Mouse (Mus musculus) stomach, embryonic 16.5 days (tissue): ENCODE measurements around the gene Sptbn2. TPM values are rescaled to one million over a fixed set of nuclear protein-coding genes. Genes with fewer than 3 reads are reported as not detected.

Experiments
- ATAC-seq: fragments of 200-750 bp; cut with Nextera tagmentation; 2 replicates; pipeline ENCODE4 v1.8.0; 2017; ENCODE audit warnings: moderate number of reproducible peaks, moderate TSS enrichment; ENCODE audit not compliant: insufficient read depth, low FRiP score
- H3K27ac ChIP-seq: fragments of 300-500 bp; sonication (generic); 2 replicates; pipeline ENCODE4 v1.5.1; 2014; ENCODE audit warnings: low read length
- H3K27me3 ChIP-seq: fragments of 300-500 bp; sonication (generic); 2 replicates; pipeline ENCODE4 v1.6.1; 2014; ENCODE audit warnings: low read length, control low read depth, mixed read lengths; ENCODE audit not compliant: control insufficient read depth, insufficient read depth
- H3K36me3 ChIP-seq: fragments of 300-500 bp; sonication (generic); 2 replicates; pipeline ENCODE4 v1.6.1; 2014; ENCODE audit warnings: low read length; ENCODE audit not compliant: control insufficient read depth, insufficient read depth
- H3K4me1 ChIP-seq: fragments of 300-500 bp; sonication (generic); 2 replicates; pipeline ENCODE4 v1.6.1; 2014; ENCODE audit warnings: low read length, control low read depth, mixed read lengths; ENCODE audit not compliant: control insufficient read depth, insufficient read depth
- H3K4me2 ChIP-seq: fragments of 300-500 bp; sonication (generic); 2 replicates; pipeline ENCODE4 v1.6.1; 2014; ENCODE audit warnings: low read depth, low read length, mixed read lengths
- H3K4me3 ChIP-seq: fragments of 300-500 bp; sonication (generic); replicated peaks from 2 replicates; pipeline ENCODE4 v1.5.1; 2014; ENCODE audit warnings: mild to moderate bottlenecking, low read length
- H3K9ac ChIP-seq: fragments of 300-500 bp; sonication (generic); 2 replicates; pipeline ENCODE4 v1.6.1; 2014; ENCODE audit warnings: low read length
- H3K9me3 ChIP-seq: fragments of 300-500 bp; sonication (generic); replicated peaks from 2 replicates; pipeline ENCODE4 v1.6.1; 2016; ENCODE audit warnings: low read length, control low read depth; ENCODE audit not compliant: control insufficient read depth
- WGBS: fragments of 180-500 bp; shearing (Covaris S2); extraction: QIAGEN DNeasy Blood & Tissue Kit; methylation state at CpG from one replicate; pipeline ENCODE4 v1.1.7; 2014; 5-methylcytosine and 5-hydroxymethylcytosine counted together
- polyA plus RNA-seq: library from polyadenylated mRNA; unstranded; fragments of >200 nt; fragmentation: Nextera tagmentation; extraction: Ambion mirVana; gene quantifications from 2 replicates; pipeline ENCODE4 v1.2.1, GENCODE M21; 2015

Sptbn2 gene
- polyA plus RNA-seq, 1 experiment from 2014 or later = 4.7 TPM

- WGBS = 93% methylated on average over 5 of the region's 5 CpGs
- H3K27ac ChIP-seq = no peak overlapping the region
- H3K36me3 ChIP-seq = no peaks in the 10 kb centered on the region
- H3K9me3 ChIP-seq = no peaks in the 10 kb centered on the region
- no peak overlapping the region for H3K4me3 ChIP-seq
- ATAC-seq = no peak
- H3K9ac ChIP-seq = no peak overlapping the region
- no peak overlapping the region for H3K4me2 ChIP-seq
- H3K27me3 ChIP-seq = no peaks in the 10 kb centered on the region
- H3K4me1 ChIP-seq = no peaks in the 10 kb centered on the region
These were observed 28.8 kb downstream of the Sptbn2 start for GRCm38 (mm10) chr19:4739762-4740161.

- Histone ChIP-seq H3K4me1 (no peaks in the 10 kb centered on the region), H3K4me3 (no peak overlapping the region), H3K36me3 (no peaks in the 10 kb centered on the region), H3K9ac (no peak overlapping the region), H3K4me2 (no peak overlapping the region), H3K27ac (no peak overlapping the region), H3K27me3 (no peaks in the 10 kb centered on the region), H3K9me3 (no peaks in the 10 kb centered on the region)
- WGBS = 68% methylated on average over 10 of the region's 10 CpGs
- ATAC-seq = no peak
These were observed 30.5 kb downstream of the Sptbn2 start for GRCm38 (mm10) chr19:4741482-4741881.

- Histone ChIP-seq H3K9ac (no peak overlapping the region), H3K4me2 (no peak overlapping the region), H3K4me3 (no peak overlapping the region), H3K27me3 (no peaks in the 10 kb centered on the region), H3K36me3 (no peaks in the 10 kb centered on the region), H3K27ac (no peak overlapping the region), H3K4me1 (no peaks in the 10 kb centered on the region), H3K9me3 (no peaks in the 10 kb centered on the region)
- no peak for ATAC-seq
- 92% methylated on average over 6 of the region's 6 CpGs for WGBS
These were observed 31.3 kb downstream of the Sptbn2 start for GRCm38 (mm10) chr19:4742229-4742628.

- Histone ChIP-seq H3K36me3 (no peaks in the 10 kb centered on the region), H3K27ac (no peak overlapping the region), H3K9me3 (no peaks in the 10 kb centered on the region), H3K4me1 (no peaks in the 10 kb centered on the region), H3K9ac (no peak overlapping the region), H3K4me3 (no peak overlapping the region), H3K27me3 (no peaks in the 10 kb centered on the region), H3K4me2 (no peak overlapping the region)
- 41% methylated on average over 5 of the region's 5 CpGs for WGBS
- no peak for ATAC-seq
These were observed 32.6 kb downstream of the Sptbn2 start for GRCm38 (mm10) chr19:4743524-4743923.

DNA sequence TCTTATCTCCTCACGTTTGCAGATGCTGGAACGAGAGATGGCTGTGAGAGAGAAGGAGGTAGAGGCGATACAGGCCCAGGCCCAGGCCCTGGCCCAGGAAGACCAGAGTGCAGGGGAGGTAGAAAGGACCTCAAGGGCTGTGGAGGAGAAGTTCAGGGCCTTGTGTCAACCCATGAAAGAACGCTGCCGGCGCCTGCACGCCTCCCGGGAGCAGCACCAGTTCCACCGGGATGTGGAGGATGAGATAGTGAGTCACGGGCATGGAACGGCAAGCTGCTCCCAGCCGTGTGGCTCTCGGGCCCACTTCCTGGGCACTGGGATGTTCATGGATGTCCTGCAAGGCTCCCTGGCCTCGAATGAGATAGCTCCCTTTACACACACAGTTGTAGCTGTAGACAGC is 33.1 kb downstream of the Sptbn2 start:
- no peaks in the 10 kb centered on the region for H3K36me3 ChIP-seq
- H3K9me3 ChIP-seq = no peaks in the 10 kb centered on the region
- ATAC-seq = no peak
- H3K4me3 ChIP-seq = no peak overlapping the region
- H3K27ac ChIP-seq = no peak overlapping the region
- WGBS = 82% methylated on average over 14 of the region's 14 CpGs
- no peak overlapping the region for H3K9ac ChIP-seq
- H3K4me1 ChIP-seq = no peaks in the 10 kb centered on the region
- no peak overlapping the region for H3K4me2 ChIP-seq
- no peaks in the 10 kb centered on the region for H3K27me3 ChIP-seq

DNA sequence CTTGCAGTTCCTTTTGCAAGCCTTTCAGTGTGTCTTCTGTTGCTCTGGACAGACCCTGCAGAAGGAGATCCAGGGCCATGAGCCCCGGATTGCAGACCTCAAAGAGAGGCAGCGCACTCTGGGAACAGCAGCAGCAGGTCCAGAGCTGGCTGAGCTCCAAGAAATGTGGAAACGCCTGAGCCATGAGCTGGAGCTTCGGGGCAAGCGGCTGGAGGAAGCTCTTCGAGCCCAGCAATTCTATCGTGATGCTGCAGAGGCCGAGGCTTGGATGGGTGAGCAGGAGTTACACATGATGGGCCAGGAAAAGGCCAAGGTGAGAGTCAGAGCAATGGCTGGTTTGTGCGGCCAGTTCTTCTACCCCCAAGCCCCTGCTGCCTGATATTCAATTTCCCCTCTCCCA is 34.1 kb downstream of the Sptbn2 start:
- 42% methylated on average over 9 of the region's 9 CpGs for WGBS
- Histone ChIP-seq H3K9me3 (no peaks in the 10 kb centered on the region), H3K4me3 (no peak overlapping the region), H3K9ac (no peak overlapping the region), H3K36me3 (no peaks in the 10 kb centered on the region), H3K27me3 (no peaks in the 10 kb centered on the region), H3K4me1 (no peaks in the 10 kb centered on the region), H3K27ac (no peak overlapping the region), H3K4me2 (no peak overlapping the region)
- no peak for ATAC-seq

GRCm38 (mm10) chr19:4745681-4746080 is 34.7 kb downstream of the Sptbn2 start:
- H3K4me3 ChIP-seq = no peak overlapping the region
- no peak for ATAC-seq
- 92% methylated on average over 10 of the region's 10 CpGs for WGBS
- H3K27ac ChIP-seq = no peak overlapping the region
- H3K9me3 ChIP-seq = no peaks in the 10 kb centered on the region
- H3K4me2 ChIP-seq = no peak overlapping the region
- no peaks in the 10 kb centered on the region for H3K4me1 ChIP-seq
- H3K9ac ChIP-seq = no peak overlapping the region
- H3K36me3 ChIP-seq = no peaks in the 10 kb centered on the region
- H3K27me3 ChIP-seq = no peaks in the 10 kb centered on the region

GRCm38 (mm10) chr19:4746611-4747010 is 35.6 kb downstream of the Sptbn2 start:
- H3K9ac ChIP-seq = no peak overlapping the region
- no peak overlapping the region for H3K4me2 ChIP-seq
- no peak overlapping the region for H3K4me3 ChIP-seq
- no peaks in the 10 kb centered on the region for H3K27me3 ChIP-seq
- H3K27ac ChIP-seq = no peak overlapping the region
- H3K9me3 ChIP-seq = no peaks in the 10 kb centered on the region
- no peaks in the 10 kb centered on the region for H3K36me3 ChIP-seq
- WGBS = 77% methylated on average over 14 of the region's 14 CpGs
- no peak for ATAC-seq
- H3K4me1 ChIP-seq = no peaks in the 10 kb centered on the region

DNA sequence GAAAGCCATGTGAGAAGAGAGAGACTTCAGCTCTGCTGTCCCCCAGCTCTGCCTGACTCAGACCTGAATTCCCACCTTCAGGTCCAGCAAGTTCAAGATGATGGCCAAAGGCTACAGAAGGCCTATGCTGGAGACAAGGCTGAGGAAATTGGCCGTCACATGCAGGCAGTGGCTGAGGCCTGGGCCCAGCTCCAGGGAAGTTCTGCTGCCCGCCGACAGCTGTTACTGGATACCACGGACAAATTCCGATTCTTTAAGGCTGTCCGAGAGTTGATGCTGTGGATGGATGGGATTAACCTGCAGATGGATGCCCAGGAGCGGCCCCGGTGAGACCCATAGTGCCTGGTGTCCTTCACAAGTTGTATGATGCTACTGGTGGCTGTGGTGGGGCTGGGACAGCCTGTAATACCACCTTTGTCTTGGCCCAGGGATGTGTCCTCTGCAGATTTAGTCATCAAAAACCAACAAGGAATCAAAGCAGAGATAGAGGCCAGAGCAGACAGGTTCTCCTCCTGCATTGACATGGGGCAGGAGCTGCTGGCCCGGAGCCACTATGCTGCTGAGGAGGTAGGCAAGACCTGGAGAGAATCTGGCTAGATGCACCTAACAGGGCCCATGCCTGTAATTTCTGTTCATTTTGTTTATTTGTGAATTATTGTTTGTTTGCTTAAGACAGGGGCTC is 36.8 kb downstream of the Sptbn2 start:
- Histone ChIP-seq H3K27me3 (no peaks in the 10 kb centered on the region), H3K4me2 (no peak overlapping the region), H3K36me3 (no peaks in the 10 kb centered on the region), H3K9ac (no peak overlapping the region), H3K27ac (no peak overlapping the region), H3K4me1 (no peaks in the 10 kb centered on the region), H3K4me3 (no peak overlapping the region), H3K9me3 (no peaks in the 10 kb centered on the region)
- 87% methylated on average over 9 of the region's 9 CpGs for WGBS
- no peak for ATAC-seq
